Mouse (Mus musculus): ENCODE data around the gene Twsg1.
A peak's percentile ranks its signal among the peaks of the same experiment; 100 is the strongest.

Gene Twsg1

GRCm38 (mm10) chr17:65931525-65931924, 19.5 kb downstream of the Twsg1 start:
- no peak for DNase-seq

- peak; percentile 82 for DNase-seq
Measured at GRCm38 (mm10) chr17:65930960-65931359, 20.1 kb downstream of the Twsg1 start.

- DNase-seq = no peak
Measured at GRCm38 (mm10) chr17:65930158-65930826, 20.7 kb downstream of the Twsg1 start.

GRCm38 (mm10) chr17:65929319-65929978, 21.6 kb downstream of the Twsg1 start:
- DNase-seq = no peak

- peak; percentile 41 for DNase-seq
Measured at GRCm38 (mm10) chr17:65927077-65927476, 23.9 kb downstream of the Twsg1 start.

GRCm38 (mm10) chr17:65924218-65924617, 26.8 kb downstream of the Twsg1 start:
- no peak for DNase-seq

- no peak for DNase-seq
Measured at GRCm38 (mm10) chr17:65921975-65922374, 29.1 kb downstream of the Twsg1 start.

GRCm38 (mm10) chr17:65919235-65919634, 31.8 kb downstream of the Twsg1 start:
- DNase-seq = no peak

- peak; percentile 78 for DNase-seq
Measured at GRCm38 (mm10) chr17:65916135-65916668, 34.8 kb downstream of the Twsg1 start.

- DNase-seq = no peak
Measured at GRCm38 (mm10) chr17:65914083-65914482, 36.9 kb downstream of the Twsg1 start.

GRCm38 (mm10) chr17:65912202-65912601, 38.8 kb downstream of the Twsg1 start:
- DNase-seq = no peak

GRCm38 (mm10) chr17:65911285-65912069, 39.5 kb downstream of the Twsg1 start:
- DNase-seq = no peak

GRCm38 (mm10) chr17:65908270-65908669, 42.8 kb downstream of the Twsg1 start:
- no peak for DNase-seq

GRCm38 (mm10) chr17:65906895-65907401, 44.1 kb downstream of the Twsg1 start:
- DNase-seq = no peak

- no peak for DNase-seq
Measured at GRCm38 (mm10) chr17:65906313-65906894, 44.6 kb downstream of the Twsg1 start.

GRCm38 (mm10) chr17:65905241-65905640, 45.8 kb downstream of the Twsg1 start:
- DNase-seq = no peak

- DNase-seq = peak; percentile 53
Measured at GRCm38 (mm10) chr17:65903826-65904225, 47.2 kb downstream of the Twsg1 start.

GRCm38 (mm10) chr17:65903011-65903410, 48.0 kb downstream of the Twsg1 start:
- no peak for DNase-seq

GRCm38 (mm10) chr17:65902281-65902680, 48.7 kb downstream of the Twsg1 start:
- DNase-seq = no peak

- no peak for DNase-seq
Measured at GRCm38 (mm10) chr17:65896016-65896415, 55.0 kb downstream of the Twsg1 start.

- DNase-seq = no peak
Measured at GRCm38 (mm10) chr17:65889476-65889875, 61.5 kb downstream of the Twsg1 start.

- DNase-seq = no peak
Measured at GRCm38 (mm10) chr17:65886571-65886970, 64.5 kb downstream of the Twsg1 start.

Measured in right cerebral cortex, adult 18-20 months (tissue).